Mouse (Mus musculus) neural tube, embryonic 14.5 days (tissue): ENCODE measurements around the gene Dbi. TPM values are rescaled to one million over a fixed set of nuclear protein-coding genes. Genes with fewer than 3 reads are reported as not detected.

Experiments used
- ATAC-seq: fragments of 200-750 bp; cut with Nextera tagmentation; 2 replicates; pipeline ENCODE4 v1.8.0; 2017; ENCODE audit warnings: low read depth, mild to moderate bottlenecking, moderate TSS enrichment, moderate library complexity
- H3K27ac ChIP-seq: fragments of 300-500 bp; sonication (generic); 2 replicates; pipeline ENCODE4 v1.5.1; 2014; ENCODE audit warnings: low read depth, mild to moderate bottlenecking, control low read depth, low read length, moderate library complexity, mixed read lengths
- H3K27me3 ChIP-seq: fragments of 300-500 bp; sonication (generic); 2 replicates; pipeline ENCODE4 v1.6.1; 2014; ENCODE audit warnings: low read length; ENCODE audit not compliant: control insufficient read depth, insufficient read depth
- H3K36me3 ChIP-seq: fragments of 300-500 bp; sonication (generic); 2 replicates; pipeline ENCODE4 v1.6.1; 2014; ENCODE audit warnings: low read length, mixed read lengths; ENCODE audit not compliant: control insufficient read depth, insufficient read depth
- H3K4me1 ChIP-seq: fragments of 300-500 bp; sonication (generic); 2 replicates; pipeline ENCODE4 v1.6.1; 2014; ENCODE audit warnings: low read length; ENCODE audit not compliant: control insufficient read depth, insufficient read depth
- H3K4me2 ChIP-seq: fragments of 300-500 bp; sonication (generic); 2 replicates; pipeline ENCODE4 v1.6.1; 2014; ENCODE audit warnings: mild to moderate bottlenecking, low read depth, low read length, control low read depth
- H3K4me3 ChIP-seq: fragments of 300-500 bp; sonication (generic); 2 replicates; pipeline ENCODE4 v1.5.1; 2014; ENCODE audit warnings: low read depth, low read length, control low read depth, mixed read lengths
- H3K9ac ChIP-seq: fragments of 300-500 bp; sonication (generic); replicated peaks from 2 replicates; pipeline ENCODE4 v1.6.1; 2014; ENCODE audit warnings: low read depth, mild to moderate bottlenecking, control low read depth, low read length, mixed read lengths
- H3K9me3 ChIP-seq: fragments of 300-500 bp; sonication (generic); 2 replicates; pipeline ENCODE4 v1.6.1; 2016; ENCODE audit warnings: low read length; ENCODE audit not compliant: control insufficient read depth
- WGBS: fragments of 180-500 bp; shearing (Covaris S2); extraction: QIAGEN DNeasy Blood & Tissue Kit; methylation state at CpG from one replicate; pipeline ENCODE4 v1.1.7; 2014; 5-methylcytosine and 5-hydroxymethylcytosine counted together
- polyA plus RNA-seq: library from polyadenylated mRNA; unstranded; fragments of >200 nt; fragmentation: Nextera tagmentation; extraction: Ambion mirVana; gene quantifications from 2 replicates; pipeline ENCODE4 v1.2.1, GENCODE M21; 2014

Gene Dbi
- 1,841 and 1,897 TPM in 2 replicates for polyA plus RNA-seq

GRCm38 (mm10) chr1:120120969-120121811 lies at the start of gene Dbi, which contains the start of gene 3110009E18Rik:
TSS of gene Dbi (minus strand) at chr1:120121078.
TSS of gene 3110009E18Rik (plus strand) at chr1:120121187.
- H3K27me3 ChIP-seq: no peaks in the 10 kb centered on the region
- ATAC-seq: peak; percentile 95
- 2% methylated on average over 52 of the region's 52 CpGs for WGBS

GRCm38 (mm10) chr1:120170307-120170706 lies 49.4 kb upstream of the Dbi start:
- no peak overlapping the region for H3K4me2 ChIP-seq

More at GRCm38 (mm10) chr1:120120969-120121811, at the start of gene Dbi, which contains the start of gene 3110009E18Rik:
- Histone ChIP-seq H3K4me1 (peaks cover 7% of the 10 kb centered on the region; the same call in 1 of the 2 replicates), H3K9ac (peak within 1 kb of the TSS; percentile 60), H3K4me3 (peak within 1 kb of the TSS; percentile 44), H3K36me3 (peaks cover under 1% of the 10 kb centered on the region; the same call in 1 of the 2 replicates), H3K4me2 (peak within 1 kb of the TSS; percentile 75), H3K9me3 (no peaks in the 10 kb centered on the region), H3K27ac (peak within 1 kb of the TSS; percentile 88)

GRCm38 (mm10) chr1:120168674-120169073 lies 47.8 kb upstream of the Dbi start:
- no peaks in the 10 kb centered on the region for H3K36me3 ChIP-seq
- H3K4me2 ChIP-seq: no peak overlapping the region
- 90% methylated on average over 7 of the region's 7 CpGs for WGBS
- no peaks in the 10 kb centered on the region for H3K4me1 ChIP-seq
- no peak for ATAC-seq
- H3K27ac ChIP-seq: no peak overlapping the region
- no peak overlapping the region for H3K4me3 ChIP-seq
- no peaks in the 10 kb centered on the region for H3K9me3 ChIP-seq
- H3K27me3 ChIP-seq: no peaks in the 10 kb centered on the region
- no peak overlapping the region for H3K9ac ChIP-seq

More at GRCm38 (mm10) chr1:120170307-120170706, 49.4 kb upstream of the Dbi start:
- Histone ChIP-seq H3K36me3 (no peaks in the 10 kb centered on the region), H3K27ac (no peak overlapping the region), H3K4me1 (no peaks in the 10 kb centered on the region), H3K9ac (no peak overlapping the region), H3K4me3 (no peak overlapping the region), H3K9me3 (no peaks in the 10 kb centered on the region), H3K27me3 (no peaks in the 10 kb centered on the region)
- 84% methylated on average over 7 of the region's 7 CpGs for WGBS
- no peak for ATAC-seq

- ATAC-seq: no peak
- 67% methylated on average over 4 of the region's 4 CpGs for WGBS
- Histone ChIP-seq H3K4me1 (no peaks in the 10 kb centered on the region), H3K4me3 (no peak overlapping the region), H3K9ac (no peak overlapping the region), H3K36me3 (no peaks in the 10 kb centered on the region), H3K27ac (no peak overlapping the region), H3K4me2 (no peak overlapping the region), H3K27me3 (no peaks in the 10 kb centered on the region), H3K9me3 (no peaks in the 10 kb centered on the region)
Measured at GRCm38 (mm10) chr1:120168016-120168415, 47.1 kb upstream of the Dbi start.

- no peak for ATAC-seq
- H3K9ac ChIP-seq: no peak overlapping the region
- H3K4me1 ChIP-seq: no peaks in the 10 kb centered on the region
- no peak overlapping the region for H3K27ac ChIP-seq
- WGBS: 69% methylated on average over 1 of the region's 1 CpGs
- H3K27me3 ChIP-seq: no peaks in the 10 kb centered on the region
- no peak overlapping the region for H3K4me2 ChIP-seq
- H3K36me3 ChIP-seq: no peaks in the 10 kb centered on the region
- H3K4me3 ChIP-seq: no peak overlapping the region
- no peaks in the 10 kb centered on the region for H3K9me3 ChIP-seq
Measured at GRCm38 (mm10) chr1:120162616-120163015, 41.7 kb upstream of the Dbi start.

GRCm38 (mm10) chr1:120161502-120161901 lies 40.6 kb upstream of the Dbi start:
- H3K4me2 ChIP-seq: no peak overlapping the region
- no peaks in the 10 kb centered on the region for H3K36me3 ChIP-seq
- H3K9me3 ChIP-seq: no peaks in the 10 kb centered on the region
- no peak for ATAC-seq
- no peak overlapping the region for H3K27ac ChIP-seq
- H3K4me1 ChIP-seq: no peaks in the 10 kb centered on the region
- H3K4me3 ChIP-seq: no peak overlapping the region
- 91% methylated on average over 5 of the region's 5 CpGs for WGBS
- H3K27me3 ChIP-seq: no peaks in the 10 kb centered on the region
- no peak overlapping the region for H3K9ac ChIP-seq

- Histone ChIP-seq H3K4me1 (no peaks in the 10 kb centered on the region), H3K9me3 (no peaks in the 10 kb centered on the region), H3K27ac (no peak overlapping the region), H3K4me3 (no peak overlapping the region), H3K27me3 (no peaks in the 10 kb centered on the region), H3K36me3 (no peaks in the 10 kb centered on the region), H3K4me2 (no peak overlapping the region), H3K9ac (no peak overlapping the region)
- ATAC-seq: no peak
- WGBS: 94% methylated on average over 9 of the region's 9 CpGs
Measured at GRCm38 (mm10) chr1:120158474-120159127, 37.7 kb upstream of the Dbi start.

- no peaks in the 10 kb centered on the region for H3K36me3 ChIP-seq
- 33% methylated on average over 1 of the region's 1 CpGs for WGBS
- no peak for ATAC-seq
- H3K27me3 ChIP-seq: no peaks in the 10 kb centered on the region
- H3K4me3 ChIP-seq: no peak overlapping the region
- no peak overlapping the region for H3K27ac ChIP-seq
- H3K4me1 ChIP-seq: no peaks in the 10 kb centered on the region
- no peaks in the 10 kb centered on the region for H3K9me3 ChIP-seq
- no peak overlapping the region for H3K9ac ChIP-seq
- no peak overlapping the region for H3K4me2 ChIP-seq
Measured at GRCm38 (mm10) chr1:120155325-120155724, 34.4 kb upstream of the Dbi start.

- Histone ChIP-seq H3K27me3 (no peaks in the 10 kb centered on the region), H3K9me3 (no peaks in the 10 kb centered on the region), H3K9ac (no peak overlapping the region), H3K36me3 (no peaks in the 10 kb centered on the region), H3K4me1 (no peaks in the 10 kb centered on the region), H3K4me2 (no peak overlapping the region), H3K4me3 (no peak overlapping the region), H3K27ac (no peak overlapping the region)
- no peak for ATAC-seq
Measured at GRCm38 (mm10) chr1:120154232-120154631, 33.4 kb upstream of the Dbi start.
